Mouse (Mus musculus): ENCODE measurements around the gene Myct1. TPM values are rescaled to one million over a fixed set of nuclear protein-coding genes. Genes with fewer than 3 reads are reported as not detected.

The Myct1 gene
- polyA plus RNA-seq, 1 experiment from 2014 or later, result 1.4 TPM

- Histone ChIP-seq H3K36me3 (ENCODE audit: control insufficient read depth, insufficient read depth, low read length) (no peaks in the 10 kb centered on the region), H3K27me3 (ENCODE audit: control insufficient read depth, insufficient read depth, low read length) (no peaks in the 10 kb centered on the region), H3K9ac (replicated peaks; ENCODE audit: low read length) (no peak overlapping the region), H3K9me3 (ENCODE audit: control insufficient read depth, low read length) (no peaks in the 10 kb centered on the region), H3K4me2 (ENCODE audit: low read length) (no peak overlapping the region), H3K4me3 (replicated peaks; ENCODE audit: low read depth, low read length) (no peak overlapping the region), H3K4me1 (ENCODE audit: control insufficient read depth, insufficient read depth, low read length) (no peaks in the 10 kb centered on the region), H3K27ac (replicated peaks; ENCODE audit: low read depth, low read length) (no peak overlapping the region)
- WGBS, result 78% methylated on average over 4 of the region's 4 CpGs
- DNase-seq, result no peak
- ATAC-seq (ENCODE audit: low FRiP score, low TSS enrichment), result no peak
These were observed 33.0 kb upstream of the Myct1 start for GRCm38 (mm10) chr10:5560526-5560925.

- Histone ChIP-seq H3K4me3 (replicated peaks; ENCODE audit: low read depth, low read length) (no peak overlapping the region), H3K9ac (replicated peaks; ENCODE audit: low read length) (no peak overlapping the region), H3K27me3 (ENCODE audit: control insufficient read depth, insufficient read depth, low read length) (no peaks in the 10 kb centered on the region), H3K4me1 (ENCODE audit: control insufficient read depth, insufficient read depth, low read length) (no peaks in the 10 kb centered on the region), H3K4me2 (ENCODE audit: low read length) (no peak overlapping the region), H3K36me3 (ENCODE audit: control insufficient read depth, insufficient read depth, low read length) (no peaks in the 10 kb centered on the region), H3K9me3 (ENCODE audit: control insufficient read depth, low read length) (no peaks in the 10 kb centered on the region), H3K27ac (replicated peaks; ENCODE audit: low read depth, low read length) (no peak overlapping the region)
- no peak for ATAC-seq (ENCODE audit: low FRiP score, low TSS enrichment)
- 92% methylated on average over 4 of the region's 4 CpGs for WGBS
- no peak for DNase-seq
These were observed 31.9 kb upstream of the Myct1 start for GRCm38 (mm10) chr10:5561706-5562105.

GRCm38 (mm10) chr10:5568991-5569390 is 24.6 kb upstream of the Myct1 start:
- Histone ChIP-seq H3K27me3 (ENCODE audit: control insufficient read depth, insufficient read depth, low read length) (no peaks in the 10 kb centered on the region), H3K27ac (replicated peaks; ENCODE audit: low read depth, low read length) (no peak overlapping the region), H3K4me1 (ENCODE audit: control insufficient read depth, insufficient read depth, low read length) (no peaks in the 10 kb centered on the region), H3K36me3 (ENCODE audit: control insufficient read depth, insufficient read depth, low read length) (no peaks in the 10 kb centered on the region), H3K9me3 (ENCODE audit: control insufficient read depth, low read length) (no peaks in the 10 kb centered on the region), H3K4me2 (ENCODE audit: low read length) (no peak overlapping the region), H3K9ac (replicated peaks; ENCODE audit: low read length) (no peak overlapping the region), H3K4me3 (replicated peaks; ENCODE audit: low read depth, low read length) (no peak overlapping the region)
- ATAC-seq (ENCODE audit: low FRiP score, low TSS enrichment) (no peak), DNase-seq (no peak)
- WGBS, result 88% methylated on average over 4 of the region's 4 CpGs

DNA sequence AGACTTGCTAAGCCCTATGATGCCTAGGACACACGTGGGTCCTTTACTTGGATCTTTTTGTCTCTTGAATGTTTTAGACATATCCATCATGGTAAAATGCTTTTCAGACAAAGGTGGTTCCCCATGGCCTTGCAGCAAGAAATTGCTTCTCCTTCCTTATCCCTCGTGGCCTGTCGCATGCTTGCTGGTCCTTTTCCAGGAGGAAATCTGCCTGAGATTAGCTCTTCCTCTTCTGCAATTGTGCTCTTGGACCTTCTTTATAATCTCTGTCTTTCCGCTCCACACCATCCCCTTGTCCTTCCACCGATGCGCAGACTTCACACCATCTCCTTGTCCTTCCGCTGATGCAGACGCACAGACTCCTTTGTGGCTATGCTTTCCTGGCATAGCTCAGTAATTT is 23.5 kb upstream of the Myct1 start:
- no peak overlapping the region for H3K9ac ChIP-seq (replicated peaks; ENCODE audit: low read length)
- no peaks in the 10 kb centered on the region for H3K27me3 ChIP-seq (ENCODE audit: control insufficient read depth, insufficient read depth, low read length)
- H3K36me3 ChIP-seq (ENCODE audit: control insufficient read depth, insufficient read depth, low read length), result no peaks in the 10 kb centered on the region
- H3K4me1 ChIP-seq (ENCODE audit: control insufficient read depth, insufficient read depth, low read length), result no peaks in the 10 kb centered on the region
- H3K27ac ChIP-seq (replicated peaks; ENCODE audit: low read depth, low read length), result no peak overlapping the region
- DNase-seq (no peak), ATAC-seq (ENCODE audit: low FRiP score, low TSS enrichment) (no peak)
- no peak overlapping the region for H3K4me3 ChIP-seq (replicated peaks; ENCODE audit: low read depth, low read length)
- no peak overlapping the region for H3K4me2 ChIP-seq (ENCODE audit: low read length)
- no peaks in the 10 kb centered on the region for H3K9me3 ChIP-seq (ENCODE audit: control insufficient read depth, low read length)
- WGBS, result 91% methylated on average over 8 of the region's 8 CpGs

- WGBS, result 80% methylated on average over 5 of the region's 5 CpGs
These were observed 22.2 kb upstream of the Myct1 start for GRCm38 (mm10) chr10:5571332-5571731.

DNA sequence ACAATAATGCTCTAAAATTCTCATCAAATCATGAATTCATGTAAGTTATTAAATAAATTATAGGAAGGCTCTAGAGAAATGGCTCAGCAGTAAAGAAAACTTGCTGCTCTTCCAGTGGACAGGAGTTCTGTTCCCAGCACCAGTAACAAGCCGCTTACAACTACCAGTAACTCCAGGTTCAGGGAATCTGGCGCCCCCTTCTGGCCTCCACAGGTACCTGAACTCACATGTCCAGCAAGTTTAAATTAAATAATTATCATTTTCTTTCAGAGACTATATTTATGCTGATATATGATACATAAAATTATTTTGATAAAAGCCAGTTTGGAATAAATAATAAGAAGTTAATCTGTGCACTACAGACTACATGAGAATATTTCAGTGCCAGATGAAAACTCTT is 20.2 kb upstream of the Myct1 start:
- Histone ChIP-seq H3K4me2 (ENCODE audit: low read length) (no peak overlapping the region), H3K4me1 (ENCODE audit: control insufficient read depth, insufficient read depth, low read length) (no peaks in the 10 kb centered on the region), H3K9me3 (ENCODE audit: control insufficient read depth, low read length) (no peaks in the 10 kb centered on the region), H3K4me3 (replicated peaks; ENCODE audit: low read depth, low read length) (no peak overlapping the region), H3K36me3 (ENCODE audit: control insufficient read depth, insufficient read depth, low read length) (no peaks in the 10 kb centered on the region), H3K27ac (replicated peaks; ENCODE audit: low read depth, low read length) (no peak overlapping the region), H3K9ac (replicated peaks; ENCODE audit: low read length) (no peak overlapping the region), H3K27me3 (ENCODE audit: control insufficient read depth, insufficient read depth, low read length) (no peaks in the 10 kb centered on the region)
- no peak for ATAC-seq (ENCODE audit: low FRiP score, low TSS enrichment)
- DNase-seq, result no peak
- 58% methylated on average over 2 of the region's 2 CpGs for WGBS

More at GRCm38 (mm10) chr10:5571332-5571731, 22.2 kb upstream of the Myct1 start:
- H3K36me3 ChIP-seq (ENCODE audit: control insufficient read depth, insufficient read depth, low read length), result no peaks in the 10 kb centered on the region
- H3K4me3 ChIP-seq (replicated peaks; ENCODE audit: low read depth, low read length), result no peak overlapping the region
- no peak overlapping the region for H3K4me2 ChIP-seq (ENCODE audit: low read length)
- no peak overlapping the region for H3K27ac ChIP-seq (replicated peaks; ENCODE audit: low read depth, low read length)
- no peaks in the 10 kb centered on the region for H3K4me1 ChIP-seq (ENCODE audit: control insufficient read depth, insufficient read depth, low read length)
- H3K9ac ChIP-seq (replicated peaks; ENCODE audit: low read length), result no peak overlapping the region
- DNase-seq, result no peak
- no peaks in the 10 kb centered on the region for H3K9me3 ChIP-seq (ENCODE audit: control insufficient read depth, low read length)
- H3K27me3 ChIP-seq (ENCODE audit: control insufficient read depth, insufficient read depth, low read length), result no peaks in the 10 kb centered on the region
- peak; percentile 31; the same call in 1 of the 2 replicates for ATAC-seq (ENCODE audit: low FRiP score, low TSS enrichment)

DNA sequence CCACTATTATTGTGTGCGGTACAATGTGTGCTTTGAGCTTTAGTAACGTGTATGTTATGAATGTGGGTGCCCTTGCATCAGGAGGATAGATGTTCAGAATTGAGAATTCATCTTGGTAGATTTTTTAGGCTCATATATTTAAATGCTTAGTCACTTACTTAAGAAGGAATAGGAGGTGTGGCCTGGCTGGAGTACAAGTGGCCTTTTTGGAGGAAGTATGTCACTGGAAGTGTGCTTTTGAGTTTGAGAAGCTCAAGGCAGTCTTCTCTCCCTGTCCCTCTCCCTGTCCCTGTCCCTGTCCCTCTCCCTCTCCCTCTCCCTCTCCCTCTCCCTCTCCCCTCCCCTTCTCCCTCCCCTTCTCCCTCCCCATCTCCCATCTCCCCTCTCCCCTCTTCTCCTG is 2.5 kb upstream of the Myct1 start:
- H3K9ac ChIP-seq (replicated peaks; ENCODE audit: low read length), result no peak overlapping the region
- no peak overlapping the region for H3K27ac ChIP-seq (replicated peaks; ENCODE audit: low read depth, low read length)
- H3K27me3 ChIP-seq (ENCODE audit: control insufficient read depth, insufficient read depth, low read length), result no peaks in the 10 kb centered on the region
- no peaks in the 10 kb centered on the region for H3K9me3 ChIP-seq (ENCODE audit: control insufficient read depth, low read length)
- H3K36me3 ChIP-seq (ENCODE audit: control insufficient read depth, insufficient read depth, low read length), result no peaks in the 10 kb centered on the region
- no peak overlapping the region for H3K4me2 ChIP-seq (ENCODE audit: low read length)
- no peaks in the 10 kb centered on the region for H3K4me1 ChIP-seq (ENCODE audit: control insufficient read depth, insufficient read depth, low read length)
- no peak overlapping the region for H3K4me3 ChIP-seq (replicated peaks; ENCODE audit: low read depth, low read length)
- ATAC-seq (ENCODE audit: low FRiP score, low TSS enrichment) (no peak), DNase-seq (no peak)
- WGBS, result 86% methylated on average over 2 of the region's 2 CpGs

- H3K9me3 ChIP-seq (ENCODE audit: control insufficient read depth, low read length), result no peaks in the 10 kb centered on the region
- no peak overlapping the region for H3K4me2 ChIP-seq (ENCODE audit: low read length)
- H3K36me3 ChIP-seq (ENCODE audit: control insufficient read depth, insufficient read depth, low read length), result no peaks in the 10 kb centered on the region
- H3K9ac ChIP-seq (replicated peaks; ENCODE audit: low read length), result no peak overlapping the region
- H3K4me1 ChIP-seq (ENCODE audit: control insufficient read depth, insufficient read depth, low read length), result no peaks in the 10 kb centered on the region
- 82% methylated on average over 4 of the region's 4 CpGs for WGBS
- no peaks in the 10 kb centered on the region for H3K27me3 ChIP-seq (ENCODE audit: control insufficient read depth, insufficient read depth, low read length)
- ATAC-seq (ENCODE audit: low FRiP score, low TSS enrichment) (no peak), DNase-seq (no peak)
- no peak overlapping the region for H3K4me3 ChIP-seq (replicated peaks; ENCODE audit: low read depth, low read length)
- no peak overlapping the region for H3K27ac ChIP-seq (replicated peaks; ENCODE audit: low read depth, low read length)
These were observed 1.6 kb upstream of the Myct1 start for GRCm38 (mm10) chr10:5591996-5592395.

- no peak for ATAC-seq (ENCODE audit: low FRiP score, low TSS enrichment)
These were observed 882 bp downstream of the Myct1 start for GRCm38 (mm10) chr10:5594457-5594856.

More at GRCm38 (mm10) chr10:5594457-5594856, 882 bp downstream of the Myct1 start:
- Histone ChIP-seq H3K4me2 (ENCODE audit: low read length) (no peak overlapping the region), H3K27ac (replicated peaks; ENCODE audit: low read depth, low read length) (no peak overlapping the region), H3K27me3 (ENCODE audit: control insufficient read depth, insufficient read depth, low read length) (no peaks in the 10 kb centered on the region), H3K36me3 (ENCODE audit: control insufficient read depth, insufficient read depth, low read length) (no peaks in the 10 kb centered on the region), H3K4me1 (ENCODE audit: control insufficient read depth, insufficient read depth, low read length) (no peaks in the 10 kb centered on the region), H3K4me3 (replicated peaks; ENCODE audit: low read depth, low read length) (no peak overlapping the region), H3K9ac (replicated peaks; ENCODE audit: low read length) (no peak overlapping the region), H3K9me3 (ENCODE audit: control insufficient read depth, low read length) (no peaks in the 10 kb centered on the region)
- WGBS, result 78% methylated on average over 5 of the region's 5 CpGs
- no peak for DNase-seq

Measured in midbrain, embryonic 14.5 days (tissue).